Mouse (Mus musculus) ES-Bruce4 (cell line): ENCODE results near the gene Chrna9.

Experiments used
- CTCF ChIP-seq: IDR thresholded peaks from one replicate; pipeline ENCODE4 v1.8.1; 2011; ENCODE audit warnings: low read depth, low read length
- POLR2A ChIP-seq: IDR thresholded peaks from one replicate; pipeline ENCODE4 v1.8.1; 2011; ENCODE audit warnings: low read length; ENCODE audit not compliant: insufficient read depth

- no peak for TF ChIP-seq POLR2A
- no peak for TF ChIP-seq CTCF
Observed at GRCm38 (mm10) chr5:65900862-65901265, 33.9 kb upstream of the Chrna9 start.
